Mouse (Mus musculus): ENCODE data around the gene Flywch1.

Flywch1 gene

DNA sequence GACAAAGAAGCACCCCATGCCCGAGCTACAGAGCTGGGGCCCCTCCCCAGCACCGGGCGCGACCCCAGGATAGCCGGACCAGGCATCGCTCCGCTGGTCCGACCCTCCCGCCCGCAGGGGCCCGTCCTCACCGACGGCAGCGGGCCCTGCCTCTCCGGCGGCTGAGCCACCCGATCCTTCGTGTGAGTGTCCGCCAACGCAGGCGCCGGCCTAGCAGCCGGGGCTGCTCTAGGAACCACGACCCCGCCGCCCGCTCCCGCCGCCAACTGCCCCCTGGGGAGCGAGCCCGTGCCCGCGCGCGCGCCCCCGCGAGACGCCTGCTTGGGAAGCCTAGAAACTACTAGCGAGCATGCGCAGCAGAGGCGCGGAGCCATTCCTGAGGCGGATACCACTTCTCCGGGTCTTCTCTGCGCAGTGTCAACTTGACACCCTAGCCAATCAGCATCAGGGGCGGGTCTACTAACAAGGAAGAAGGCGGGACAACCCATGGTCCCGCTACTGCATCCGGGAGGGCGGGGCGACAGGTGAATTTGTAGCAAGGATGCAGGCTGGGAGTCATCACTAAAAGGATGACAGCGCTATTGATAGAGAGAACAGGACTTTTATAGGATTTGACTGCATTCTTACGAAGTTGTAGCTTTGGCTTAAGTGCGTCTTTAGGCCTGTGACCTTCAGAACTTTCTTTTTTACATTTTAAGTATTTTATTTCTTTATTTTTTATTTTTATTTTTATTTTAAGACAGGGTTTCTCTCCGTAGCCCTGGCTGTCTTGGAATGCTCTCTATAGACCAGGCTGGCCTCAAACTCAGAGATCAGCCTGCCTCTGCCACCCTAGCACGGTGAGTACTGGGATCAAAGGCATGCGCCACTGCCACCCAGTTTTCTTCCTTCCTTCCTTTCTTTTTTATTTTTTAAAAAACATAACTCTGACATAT lies at the start of gene Flywch1:
Gene Flywch1 (minus strand): TSS at position 319 of the 935 bp plus-strand sequence.
- peak; percentile 98 to 99 for DNase-seq (ENCODE audit: low spot score in 2 of 2)

DNA sequence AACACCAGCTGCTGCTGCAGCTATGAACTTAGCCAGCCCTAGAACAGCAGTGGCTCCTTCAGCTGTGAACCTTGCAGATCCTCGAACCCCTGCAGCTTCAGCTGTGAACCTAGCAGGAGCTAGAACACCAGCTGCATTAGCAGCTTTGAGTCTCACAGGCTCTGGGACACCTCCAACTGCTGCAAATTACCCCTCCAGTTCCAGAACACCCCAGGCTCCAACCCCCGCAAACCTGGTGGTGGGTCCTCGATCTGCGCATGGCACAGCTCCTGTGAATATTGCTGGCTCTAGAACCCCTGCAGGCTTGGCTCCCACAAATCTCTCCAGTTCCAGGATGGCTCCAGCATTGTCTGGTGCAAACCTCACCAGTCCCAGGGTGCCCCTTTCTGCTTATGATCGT lies 49.3 kb upstream of the Flywch1 start:
- DNase-seq (ENCODE audit: low spot score in 2 of 2): no peak

DNA sequence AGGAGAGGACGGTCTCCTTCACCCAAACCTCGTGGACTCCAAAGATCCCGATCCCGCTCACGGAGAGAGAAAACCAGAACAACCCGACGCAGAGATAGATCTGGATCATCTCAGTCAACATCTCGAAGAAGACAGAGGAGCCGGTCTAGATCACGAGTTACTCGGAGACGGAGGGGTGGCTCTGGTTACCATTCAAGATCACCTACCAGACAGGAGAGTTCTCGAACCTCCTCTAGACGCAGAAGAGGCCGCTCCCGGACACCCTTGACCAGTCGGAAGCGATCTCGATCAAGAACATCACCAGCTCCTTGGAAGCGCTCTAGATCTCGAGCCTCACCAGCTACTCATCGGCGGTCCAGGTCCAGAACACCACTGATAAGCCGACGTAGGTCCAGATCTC lies 47.8 kb upstream of the Flywch1 start:
- DNase-seq (ENCODE audit: low spot score in 2 of 2): no peak

DNA sequence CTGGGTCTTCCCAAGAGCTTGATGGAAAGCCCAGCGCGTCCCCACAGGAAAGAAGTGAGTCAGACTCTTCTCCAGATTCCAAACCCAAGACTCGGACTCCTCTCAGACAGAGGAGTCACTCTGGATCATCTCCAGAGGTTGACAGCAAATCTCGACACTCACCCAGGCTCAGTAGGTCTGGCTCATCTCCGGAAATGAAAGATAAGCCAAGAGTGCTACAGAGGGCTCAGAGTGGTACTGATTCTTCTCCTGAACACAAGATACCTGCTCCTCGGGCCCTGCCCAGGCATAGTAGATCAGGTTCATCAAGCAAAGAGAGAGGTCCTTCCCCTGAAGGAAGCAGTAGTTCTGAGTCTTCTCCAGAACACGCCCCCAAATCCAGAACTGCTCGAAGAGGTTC lies 47.2 kb upstream of the Flywch1 start:
- DNase-seq (ENCODE audit: low spot score in 2 of 2): no peak

GRCm38 (mm10) chr17:23815641-23816040 lies 44.2 kb upstream of the Flywch1 start:
- DNase-seq (ENCODE audit: low spot score in 2 of 2): no peak

- no peak for DNase-seq (ENCODE audit: low spot score in 2 of 2)
Observed at GRCm38 (mm10) chr17:23807918-23808317, 36.5 kb upstream of the Flywch1 start.

- no peak for DNase-seq (ENCODE audit: low spot score in 2 of 2)
Observed at GRCm38 (mm10) chr17:23806867-23807266, 35.5 kb upstream of the Flywch1 start.

DNA sequence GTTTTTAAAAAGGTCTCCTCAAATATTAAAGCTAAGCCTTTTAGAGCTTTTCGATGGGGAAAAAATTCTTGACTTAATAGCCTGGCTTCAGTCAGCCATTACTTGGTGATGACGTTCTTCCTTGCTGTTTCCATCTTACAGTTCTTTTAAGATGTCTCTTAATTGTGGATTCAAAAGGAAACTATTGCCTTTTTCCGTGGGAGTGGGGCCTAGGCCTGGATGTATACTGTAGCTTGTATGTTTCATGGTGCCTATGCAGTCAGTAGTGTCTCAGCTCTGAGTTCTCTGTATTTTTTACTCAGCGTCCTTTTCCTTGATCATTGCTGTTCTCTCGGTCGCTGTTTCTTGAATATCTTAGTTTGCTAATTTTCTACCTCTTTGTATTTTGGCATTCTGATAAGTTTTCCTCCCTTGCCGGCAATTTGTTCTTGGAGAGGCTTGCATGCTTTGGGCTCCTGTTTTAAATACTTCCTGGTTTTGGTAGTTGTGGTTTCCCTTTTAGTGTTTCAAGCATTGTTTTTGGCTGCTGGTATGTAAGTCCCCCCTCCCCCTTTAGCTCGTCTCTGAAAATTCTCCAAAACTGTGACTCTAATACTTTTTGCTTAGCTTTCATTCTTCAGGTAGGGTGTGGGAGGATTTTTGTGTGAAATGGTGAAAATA lies 33.2 kb upstream of the Flywch1 start:
- no peak for DNase-seq (ENCODE audit: low spot score in 2 of 2)

- DNase-seq (ENCODE audit: low spot score in 2 of 2): peak in 1 of 2 experiments; percentile 47
Observed at GRCm38 (mm10) chr17:23803366-23804041, 32.1 kb upstream of the Flywch1 start.

GRCm38 (mm10) chr17:23802746-23803365 lies 31.5 kb upstream of the Flywch1 start:
- peak; percentile 98 for DNase-seq (ENCODE audit: low spot score in 2 of 2)

DNA sequence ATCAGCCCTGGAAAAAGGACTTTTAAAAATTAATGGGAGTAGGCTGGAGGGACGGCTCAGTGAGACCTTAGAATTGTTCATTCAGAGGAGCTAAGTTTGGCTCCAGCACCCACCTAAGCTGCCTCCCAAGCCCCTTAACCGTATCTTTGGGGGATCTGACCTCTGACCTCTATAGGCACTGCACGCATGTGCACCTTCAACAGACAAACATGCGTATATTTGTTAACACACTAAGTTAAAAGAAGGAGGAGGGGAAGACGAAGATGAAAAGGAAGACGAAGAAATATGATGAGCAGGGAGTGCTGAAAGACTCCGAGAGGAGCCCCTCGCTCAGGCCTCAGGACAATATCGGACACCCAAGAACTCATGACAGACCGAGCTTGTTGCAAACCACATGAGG lies 30.2 kb upstream of the Flywch1 start:
- DNase-seq (ENCODE audit: low spot score in 2 of 2): no peak

GRCm38 (mm10) chr17:23797316-23797715 lies 25.9 kb upstream of the Flywch1 start:
- DNase-seq (ENCODE audit: low spot score in 2 of 2): no peak

DNA sequence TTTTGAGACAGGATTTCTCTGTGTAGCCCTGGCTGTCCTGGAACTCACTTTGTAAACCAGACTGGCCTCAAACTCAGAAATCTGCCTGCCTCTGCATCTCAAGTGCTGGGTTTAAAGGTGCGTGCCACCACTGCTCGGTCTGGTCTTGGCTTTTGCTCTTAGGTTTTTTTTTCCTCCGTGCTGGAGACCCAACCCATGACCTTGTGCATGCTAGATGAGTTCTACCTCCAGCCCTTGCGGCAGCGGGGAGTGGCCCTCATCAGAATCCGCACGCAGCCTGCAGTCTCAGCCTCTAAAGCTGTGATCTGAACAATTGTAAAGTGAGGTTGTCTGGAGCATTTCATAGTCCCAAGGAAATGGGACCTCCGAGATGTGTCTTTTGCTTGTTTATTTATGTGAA lies 23.9 kb upstream of the Flywch1 start:
- DNase-seq (ENCODE audit: low spot score in 2 of 2): no peak

DNA sequence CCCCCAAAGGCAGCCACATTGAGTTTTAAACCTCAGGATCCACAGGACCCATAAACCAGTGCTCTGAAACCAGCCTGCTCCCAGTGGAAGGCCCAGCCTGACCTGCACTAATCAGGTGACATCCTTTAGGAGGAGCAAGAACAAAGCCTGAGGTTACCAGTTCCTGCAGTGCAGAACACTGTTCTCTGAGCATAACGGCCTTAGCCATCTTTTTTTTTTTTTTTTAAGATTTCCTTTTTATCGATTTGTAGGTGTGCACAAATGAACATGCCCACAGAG lies 19.6 kb upstream of the Flywch1 start:
- no peak for DNase-seq (ENCODE audit: low spot score in 2 of 2)

DNA sequence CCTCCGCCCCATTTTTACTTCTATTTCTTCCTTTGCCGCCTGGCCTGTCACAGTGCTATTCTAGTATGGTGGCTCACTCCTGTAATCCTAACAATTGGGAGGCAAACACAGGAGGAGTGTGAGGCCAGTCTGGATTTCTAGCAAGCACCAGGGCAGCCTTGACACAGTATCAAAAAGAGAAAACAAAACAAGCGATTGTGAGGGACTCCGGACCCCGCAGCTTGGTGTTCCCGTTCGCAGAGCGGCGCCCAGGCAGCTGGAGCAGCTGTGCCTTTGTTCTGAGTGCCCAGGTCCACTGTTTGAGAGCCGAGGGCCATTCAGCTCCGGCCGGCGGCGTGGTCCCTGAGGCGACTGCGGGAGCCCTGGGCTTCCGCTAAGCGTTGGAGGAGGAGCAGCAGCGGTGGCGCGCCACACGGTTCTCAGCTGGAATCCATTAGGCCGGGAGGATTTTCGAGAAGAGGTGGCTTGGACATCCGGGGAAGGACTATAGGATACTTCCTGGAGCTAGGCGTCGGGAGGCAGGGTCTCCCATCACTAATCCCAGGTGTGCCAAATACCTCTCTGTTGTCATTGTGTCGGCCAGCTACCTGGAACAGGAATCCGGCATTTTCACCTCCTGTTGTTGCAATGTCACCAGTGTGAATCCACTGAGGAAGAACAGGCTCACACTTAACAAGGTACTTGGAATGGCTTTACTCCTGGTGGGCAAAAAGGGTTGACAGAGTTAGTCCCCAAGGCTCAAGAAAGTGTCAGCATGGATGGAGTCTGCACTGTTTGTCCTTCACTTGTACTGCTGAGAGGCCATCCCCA lies 19.1 kb upstream of the Flywch1 start, which contains the start of gene Srrm2:
Gene Srrm2 (plus strand): TSS at position 264 of the 810 bp plus-strand sequence.
- DNase-seq (ENCODE audit: low spot score in 2 of 2): peak in 1 of 2 experiments; percentile 63

GRCm38 (mm10) chr17:23789749-23790268 lies 18.4 kb upstream of the Flywch1 start:
- no peak for DNase-seq (ENCODE audit: low spot score in 2 of 2)

DNA sequence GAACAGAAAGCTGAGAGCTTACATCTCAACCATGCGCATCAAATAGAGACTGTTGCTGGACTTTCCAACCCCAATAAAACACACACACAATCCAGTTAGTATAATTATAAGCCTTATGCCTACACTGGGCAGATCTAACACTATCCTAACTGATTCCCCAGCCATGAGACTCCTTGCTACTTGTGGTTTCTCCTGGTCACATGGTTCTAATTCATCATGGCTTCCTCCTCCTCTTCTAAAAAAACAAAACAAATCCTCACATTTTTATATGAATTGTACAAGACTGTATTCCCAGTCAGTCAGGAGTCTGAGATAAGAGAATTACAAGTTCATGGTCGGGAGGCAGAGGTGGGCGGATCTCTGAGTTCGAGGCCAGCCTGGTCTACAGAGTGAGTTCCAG lies 17.6 kb upstream of the Flywch1 start:
- no peak for DNase-seq (ENCODE audit: low spot score in 2 of 2)

- DNase-seq (ENCODE audit: low spot score in 2 of 2): no peak
Observed at GRCm38 (mm10) chr17:23786510-23786931, 15.1 kb upstream of the Flywch1 start.

- peak; percentile 88 to 91 for DNase-seq (ENCODE audit: low spot score in 2 of 2)
Observed at GRCm38 (mm10) chr17:23785561-23786471, 14.4 kb upstream of the Flywch1 start, which contains the start of gene Flywch2. Gene Flywch2 (minus strand): TSS chr17:23786081.

DNA sequence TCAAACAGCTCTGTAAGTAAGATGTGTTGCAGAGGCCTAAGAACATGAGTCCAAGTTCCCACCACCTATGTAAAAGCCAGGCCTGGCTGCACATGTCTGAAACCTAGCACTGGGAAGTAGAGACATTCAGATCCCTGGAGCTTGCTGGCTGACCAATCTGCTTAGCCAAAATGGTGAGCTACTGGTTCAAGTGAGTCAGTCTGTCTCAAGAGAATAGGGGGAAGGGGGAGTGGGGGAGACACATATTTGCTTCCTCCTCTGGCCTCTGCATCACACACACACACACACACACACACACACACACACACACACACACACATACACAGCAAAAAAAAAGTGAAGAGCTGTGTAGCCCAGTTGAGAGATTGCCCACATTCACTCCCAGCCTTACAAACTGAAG lies 11.9 kb upstream of the Flywch1 start:
- DNase-seq (ENCODE audit: low spot score in 2 of 2): no peak

All from left cerebral cortex, adult 9 months (tissue).